Mouse (Mus musculus): ENCODE data around the gene Mab21l2. TPM values are rescaled to one million over a fixed set of nuclear protein-coding genes. Genes with fewer than 3 reads are reported as not detected.

Mab21l2 gene
- polyA plus RNA-seq (2015; fragmentation: Nextera tagmentation; extraction: Ambion mirVana), result 75.4 and 81.5 TPM in 2 replicates

- Histone ChIP-seq H3K36me3 (no peaks in the 10 kb centered on the region), H3K9me3 (replicated peaks) (no peaks in the 10 kb centered on the region), H3K27me3 (peaks cover 26% of the 10 kb centered on the region), H3K9ac (peak within 1 kb of the TSS; percentile 66), H3K27ac (replicated peaks) (peak within 1 kb of the TSS; percentile 93), H3K4me3 (replicated peaks) (peak within 1 kb of the TSS; percentile 57), H3K4me2 (replicated peaks) (peak within 1 kb of the TSS; percentile 61), H3K4me1 (peaks cover 14% of the 10 kb centered on the region)
- 3% methylated on average over 24 of the region's 25 CpGs for WGBS
- peak; percentile 91 for ATAC-seq (ENCODE audit: insufficient number of reproducible peaks, low FRiP score, low TSS enrichment, low read depth)
Observed at GRCm38 (mm10) chr3:86548091-86549015, at the start of gene Mab21l2. TSS of gene Mab21l2 (minus strand) at chr3:86548629.

GRCm38 (mm10) chr3:86575312-86575711 lies 26.9 kb upstream of the Mab21l2 start:
- Histone ChIP-seq H3K9ac (no peak overlapping the region), H3K27ac (replicated peaks) (no peak overlapping the region), H3K36me3 (no peaks in the 10 kb centered on the region), H3K4me3 (replicated peaks) (no peak overlapping the region), H3K4me1 (no peaks in the 10 kb centered on the region), H3K4me2 (replicated peaks) (no peak overlapping the region), H3K9me3 (replicated peaks) (no peaks in the 10 kb centered on the region), H3K27me3 (no peaks in the 10 kb centered on the region)
- no peak for ATAC-seq (ENCODE audit: insufficient number of reproducible peaks, low FRiP score, low TSS enrichment, low read depth)

- no peaks in the 10 kb centered on the region for H3K27me3 ChIP-seq
- H3K4me1 ChIP-seq, result no peaks in the 10 kb centered on the region
- no peak for ATAC-seq (ENCODE audit: insufficient number of reproducible peaks, low FRiP score, low TSS enrichment, low read depth)
- H3K9ac ChIP-seq, result no peak overlapping the region
- H3K36me3 ChIP-seq, result no peaks in the 10 kb centered on the region
- no peak overlapping the region for H3K27ac ChIP-seq (replicated peaks)
- no peak overlapping the region for H3K4me3 ChIP-seq (replicated peaks)
- no peak overlapping the region for H3K4me2 ChIP-seq (replicated peaks)
- no peaks in the 10 kb centered on the region for H3K9me3 ChIP-seq (replicated peaks)
- WGBS, result 50% methylated on average over 3 of the region's 3 CpGs
Observed at GRCm38 (mm10) chr3:86572519-86573244, 24.3 kb upstream of the Mab21l2 start.

- H3K27me3 ChIP-seq, result no peaks in the 10 kb centered on the region
- ATAC-seq (ENCODE audit: insufficient number of reproducible peaks, low FRiP score, low TSS enrichment, low read depth), result no peak
- H3K9ac ChIP-seq, result no peak overlapping the region
- no peak overlapping the region for H3K4me2 ChIP-seq (replicated peaks)
- 31% methylated on average over 4 of the region's 4 CpGs for WGBS
- H3K27ac ChIP-seq (replicated peaks), result no peak overlapping the region
- H3K4me1 ChIP-seq, result no peaks in the 10 kb centered on the region
- no peaks in the 10 kb centered on the region for H3K9me3 ChIP-seq (replicated peaks)
- H3K4me3 ChIP-seq (replicated peaks), result no peak overlapping the region
- no peaks in the 10 kb centered on the region for H3K36me3 ChIP-seq
Observed at GRCm38 (mm10) chr3:86571518-86571917, 23.1 kb upstream of the Mab21l2 start.

- H3K27me3 ChIP-seq, result no peaks in the 10 kb centered on the region
- H3K4me2 ChIP-seq (replicated peaks), result no peak overlapping the region
- no peak overlapping the region for H3K4me3 ChIP-seq (replicated peaks)
- H3K4me1 ChIP-seq, result no peaks in the 10 kb centered on the region
- no peak overlapping the region for H3K9ac ChIP-seq
- ATAC-seq (ENCODE audit: insufficient number of reproducible peaks, low FRiP score, low TSS enrichment, low read depth), result no peak
- no peak overlapping the region for H3K27ac ChIP-seq (replicated peaks)
- WGBS, result 79% methylated on average over 4 of the region's 4 CpGs
- no peaks in the 10 kb centered on the region for H3K9me3 ChIP-seq (replicated peaks)
- H3K36me3 ChIP-seq, result no peaks in the 10 kb centered on the region
Observed at GRCm38 (mm10) chr3:86567312-86567711, 18.9 kb upstream of the Mab21l2 start.

GRCm38 (mm10) chr3:86561396-86561795 lies 13.0 kb upstream of the Mab21l2 start:
- no peak overlapping the region for H3K27ac ChIP-seq (replicated peaks)
- 92% methylated on average over 1 of the region's 1 CpGs for WGBS
- no peaks in the 10 kb centered on the region for H3K9me3 ChIP-seq (replicated peaks)
- H3K9ac ChIP-seq, result no peak overlapping the region
- no peak for ATAC-seq (ENCODE audit: insufficient number of reproducible peaks, low FRiP score, low TSS enrichment, low read depth)
- no peaks in the 10 kb centered on the region for H3K4me1 ChIP-seq
- H3K27me3 ChIP-seq, result no peaks in the 10 kb centered on the region
- no peak overlapping the region for H3K4me3 ChIP-seq (replicated peaks)
- no peaks in the 10 kb centered on the region for H3K36me3 ChIP-seq
- H3K4me2 ChIP-seq (replicated peaks), result no peak overlapping the region

GRCm38 (mm10) chr3:86561023-86561344 lies 12.6 kb upstream of the Mab21l2 start:
- no peak overlapping the region for H3K4me3 ChIP-seq (replicated peaks)
- H3K4me2 ChIP-seq (replicated peaks), result no peak overlapping the region
- H3K27ac ChIP-seq (replicated peaks), result no peak overlapping the region
- H3K9me3 ChIP-seq (replicated peaks), result no peaks in the 10 kb centered on the region
- no peak for ATAC-seq (ENCODE audit: insufficient number of reproducible peaks, low FRiP score, low TSS enrichment, low read depth)
- no peak overlapping the region for H3K9ac ChIP-seq
- 92% methylated on average over 1 of the region's 1 CpGs for WGBS
- H3K36me3 ChIP-seq, result no peaks in the 10 kb centered on the region
- H3K4me1 ChIP-seq, result no peaks in the 10 kb centered on the region
- H3K27me3 ChIP-seq, result no peaks in the 10 kb centered on the region

- Histone ChIP-seq H3K27ac (replicated peaks) (no peak overlapping the region), H3K36me3 (no peaks in the 10 kb centered on the region), H3K4me1 (no peaks in the 10 kb centered on the region), H3K27me3 (no peaks in the 10 kb centered on the region), H3K9me3 (replicated peaks) (no peaks in the 10 kb centered on the region), H3K4me2 (replicated peaks) (no peak overlapping the region), H3K4me3 (replicated peaks) (no peak overlapping the region), H3K9ac (no peak overlapping the region)
- no peak for ATAC-seq (ENCODE audit: insufficient number of reproducible peaks, low FRiP score, low TSS enrichment, low read depth)
- 78% methylated on average over 4 of the region's 4 CpGs for WGBS
Observed at GRCm38 (mm10) chr3:86560281-86561022, 12.0 kb upstream of the Mab21l2 start.

GRCm38 (mm10) chr3:86559635-86560034 lies 11.2 kb upstream of the Mab21l2 start:
- WGBS, result 74% methylated on average over 4 of the region's 4 CpGs
- no peak for ATAC-seq (ENCODE audit: insufficient number of reproducible peaks, low FRiP score, low TSS enrichment, low read depth)
- H3K4me3 ChIP-seq (replicated peaks), result no peak overlapping the region
- no peaks in the 10 kb centered on the region for H3K27me3 ChIP-seq
- H3K9me3 ChIP-seq (replicated peaks), result no peaks in the 10 kb centered on the region
- H3K27ac ChIP-seq (replicated peaks), result no peak overlapping the region
- no peaks in the 10 kb centered on the region for H3K36me3 ChIP-seq
- H3K4me1 ChIP-seq, result no peaks in the 10 kb centered on the region
- no peak overlapping the region for H3K4me2 ChIP-seq (replicated peaks)
- no peak overlapping the region for H3K9ac ChIP-seq

- H3K4me3 ChIP-seq (replicated peaks), result no peak overlapping the region
- H3K27ac ChIP-seq (replicated peaks), result no peak overlapping the region
- no peaks in the 10 kb centered on the region for H3K36me3 ChIP-seq
- H3K27me3 ChIP-seq, result no peaks in the 10 kb centered on the region
- 36% methylated on average over 1 of the region's 1 CpGs for WGBS
- no peak for ATAC-seq (ENCODE audit: insufficient number of reproducible peaks, low FRiP score, low TSS enrichment, low read depth)
- no peak overlapping the region for H3K4me2 ChIP-seq (replicated peaks)
- H3K4me1 ChIP-seq, result no peaks in the 10 kb centered on the region
- no peaks in the 10 kb centered on the region for H3K9me3 ChIP-seq (replicated peaks)
- no peak overlapping the region for H3K9ac ChIP-seq
Observed at GRCm38 (mm10) chr3:86558976-86559375, 10.5 kb upstream of the Mab21l2 start.

- no peak overlapping the region for H3K4me2 ChIP-seq (replicated peaks)
- no peak overlapping the region for H3K9ac ChIP-seq
- ATAC-seq (ENCODE audit: insufficient number of reproducible peaks, low FRiP score, low TSS enrichment, low read depth), result no peak
- H3K27ac ChIP-seq (replicated peaks), result no peak overlapping the region
- no peaks in the 10 kb centered on the region for H3K9me3 ChIP-seq (replicated peaks)
- H3K4me1 ChIP-seq, result 0 out of 2 replicates have a peak, but pooled peaks cover 5% of the 10 kb centered on the region
- no peaks in the 10 kb centered on the region for H3K36me3 ChIP-seq
- WGBS, result 43% methylated on average over 5 of the region's 5 CpGs
- H3K27me3 ChIP-seq, result peaks cover 20% of the 10 kb centered on the region
- H3K4me3 ChIP-seq (replicated peaks), result no peak overlapping the region
Observed at GRCm38 (mm10) chr3:86552170-86552569, 3.7 kb upstream of the Mab21l2 start.

Data from embryonic facial prominence, embryonic 15.5 days (tissue).